Mouse (Mus musculus) lung, embryonic 15.5 days (tissue): Measurements from ENCODE around the gene C530008M17Rik. TPM values are rescaled to one million over a fixed set of nuclear protein-coding genes. Genes with fewer than 3 reads are reported as not detected.

Experiments
- ATAC-seq: fragments of 200-750 bp; cut with Nextera tagmentation; 2 replicates; pipeline ENCODE4 v1.8.0; 2017; ENCODE audit warnings: moderate number of reproducible peaks, borderline replicate concordance; ENCODE audit not compliant: low FRiP score, low TSS enrichment; ENCODE audit errors: extremely low read depth
- H3K27ac ChIP-seq: fragments of 300-500 bp; sonication (generic); 2 replicates; pipeline ENCODE4 v1.5.1; 2015; ENCODE audit warnings: moderate library complexity, mild to moderate bottlenecking, inconsistent platforms
- H3K27me3 ChIP-seq: fragments of 300-500 bp; sonication (generic); 2 replicates; pipeline ENCODE4 v1.6.1; 2015; ENCODE audit warnings: inconsistent platforms
- H3K36me3 ChIP-seq: fragments of 300-500 bp; sonication (generic); 2 replicates; pipeline ENCODE4 v1.6.1; 2015; ENCODE audit warnings: inconsistent platforms
- H3K4me1 ChIP-seq: fragments of 300-500 bp; sonication (generic); 2 replicates; pipeline ENCODE4 v1.6.1; 2015; ENCODE audit warnings: inconsistent platforms
- H3K4me2 ChIP-seq: fragments of 300-500 bp; sonication (generic); 2 replicates; pipeline ENCODE4 v1.6.1; 2015; ENCODE audit warnings: inconsistent platforms, mild to moderate bottlenecking, moderate library complexity
- H3K4me3 ChIP-seq: fragments of 300-500 bp; sonication (generic); 2 replicates; pipeline ENCODE4 v1.5.1; 2015; ENCODE audit warnings: mild to moderate bottlenecking, inconsistent platforms
- H3K9ac ChIP-seq: fragments of 300-500 bp; sonication (generic); 2 replicates; pipeline ENCODE4 v1.6.1; 2015; ENCODE audit warnings: inconsistent platforms
- H3K9me3 ChIP-seq: fragments of 300-500 bp; sonication (generic); 2 replicates; pipeline ENCODE4 v1.6.1; 2016; ENCODE audit warnings: inconsistent platforms
- WGBS: fragments of 180-500 bp; shearing (Covaris S2); methylation state at CpG from one replicate; pipeline ENCODE4 v1.1.7; 2015; 5-methylcytosine and 5-hydroxymethylcytosine counted together
- polyA plus RNA-seq: library from polyadenylated mRNA; unstranded; fragments of >200 nt; fragmentation: Nextera tagmentation; extraction: Ambion mirVana; gene quantifications from 2 replicates; pipeline ENCODE4 v1.2.1, GENCODE M21; 2015

C530008M17Rik gene
- polyA plus RNA-seq, 1 experiment from 2014 or later, result 12.2 TPM

DNA sequence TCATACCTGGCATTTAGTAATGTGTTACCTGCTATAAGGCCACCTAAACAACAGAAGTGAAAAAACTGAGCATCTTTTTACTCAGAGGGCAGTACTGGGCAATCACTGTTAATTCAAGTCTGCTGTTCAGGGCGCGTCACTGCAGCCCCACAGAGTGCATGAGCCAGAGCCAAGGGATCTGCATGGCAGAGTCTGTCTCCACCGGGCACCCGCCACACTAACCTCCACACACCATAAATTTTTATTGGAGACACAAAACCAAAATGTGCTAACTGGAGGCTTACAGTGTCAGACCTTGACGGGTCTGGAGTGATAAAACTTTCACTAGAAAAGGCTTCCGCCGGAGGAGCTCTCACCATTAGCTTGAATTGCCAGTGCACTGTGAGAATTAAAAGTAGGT lies 57.4 kb downstream of the C530008M17Rik start:
- ATAC-seq, result no peak
- Histone ChIP-seq H3K9me3 (no peaks in the 10 kb centered on the region), H3K4me2 (no peak overlapping the region), H3K4me3 (no peak overlapping the region), H3K9ac (no peak overlapping the region), H3K36me3 (no peaks in the 10 kb centered on the region), H3K4me1 (no peaks in the 10 kb centered on the region), H3K27me3 (no peaks in the 10 kb centered on the region), H3K27ac (no peak overlapping the region)
- WGBS, result 88% methylated on average over 7 of the region's 7 CpGs

GRCm38 (mm10) chr5:76719954-76720353 lies 63.6 kb downstream of the C530008M17Rik start:
- no peak overlapping the region for H3K4me2 ChIP-seq
- H3K4me3 ChIP-seq, result no peak overlapping the region
- no peak overlapping the region for H3K9ac ChIP-seq
- 58% methylated on average over 3 of the region's 3 CpGs for WGBS
- H3K27ac ChIP-seq, result no peak overlapping the region
- H3K36me3 ChIP-seq, result no peaks in the 10 kb centered on the region
- no peaks in the 10 kb centered on the region for H3K4me1 ChIP-seq
- H3K27me3 ChIP-seq, result no peaks in the 10 kb centered on the region
- no peak for ATAC-seq
- H3K9me3 ChIP-seq, result no peaks in the 10 kb centered on the region

GRCm38 (mm10) chr5:76724878-76725277 lies 68.6 kb downstream of the C530008M17Rik start:
- no peaks in the 10 kb centered on the region for H3K27me3 ChIP-seq
- no peak overlapping the region for H3K4me2 ChIP-seq
- H3K9ac ChIP-seq, result no peak overlapping the region
- no peak overlapping the region for H3K4me3 ChIP-seq
- no peaks in the 10 kb centered on the region for H3K4me1 ChIP-seq
- ATAC-seq, result no peak
- no peaks in the 10 kb centered on the region for H3K9me3 ChIP-seq
- WGBS, result 94% methylated on average over 2 of the region's 2 CpGs
- no peaks in the 10 kb centered on the region for H3K36me3 ChIP-seq
- no peak overlapping the region for H3K27ac ChIP-seq

- Histone ChIP-seq H3K27ac (no peak overlapping the region), H3K4me3 (no peak overlapping the region), H3K27me3 (no peaks in the 10 kb centered on the region), H3K36me3 (no peaks in the 10 kb centered on the region), H3K9me3 (no peaks in the 10 kb centered on the region), H3K4me1 (no peaks in the 10 kb centered on the region), H3K4me2 (no peak overlapping the region), H3K9ac (no peak overlapping the region)
- 87% methylated on average over 8 of the region's 8 CpGs for WGBS
- no peak for ATAC-seq
Observed at GRCm38 (mm10) chr5:76726518-76727103, 70.3 kb downstream of the C530008M17Rik start.

GRCm38 (mm10) chr5:76733055-76733641 lies 76.8 kb downstream of the C530008M17Rik start:
- Histone ChIP-seq H3K9ac (no peak overlapping the region), H3K27ac (no peak overlapping the region), H3K36me3 (no peaks in the 10 kb centered on the region), H3K9me3 (no peaks in the 10 kb centered on the region), H3K4me1 (no peaks in the 10 kb centered on the region), H3K4me2 (no peak overlapping the region), H3K27me3 (no peaks in the 10 kb centered on the region), H3K4me3 (no peak overlapping the region)
- no peak for ATAC-seq
- WGBS, result 55% methylated on average over 6 of the region's 6 CpGs

- no peak overlapping the region for H3K4me3 ChIP-seq
- no peaks in the 10 kb centered on the region for H3K4me1 ChIP-seq
- no peaks in the 10 kb centered on the region for H3K36me3 ChIP-seq
- H3K27ac ChIP-seq, result no peak overlapping the region
- H3K4me2 ChIP-seq, result no peak overlapping the region
- no peaks in the 10 kb centered on the region for H3K9me3 ChIP-seq
- H3K27me3 ChIP-seq, result no peaks in the 10 kb centered on the region
- no peak overlapping the region for H3K9ac ChIP-seq
- WGBS, result 93% methylated on average over 6 of the region's 6 CpGs
- ATAC-seq, result no peak
Observed at GRCm38 (mm10) chr5:76741463-76741862, 85.2 kb downstream of the C530008M17Rik start.

DNA sequence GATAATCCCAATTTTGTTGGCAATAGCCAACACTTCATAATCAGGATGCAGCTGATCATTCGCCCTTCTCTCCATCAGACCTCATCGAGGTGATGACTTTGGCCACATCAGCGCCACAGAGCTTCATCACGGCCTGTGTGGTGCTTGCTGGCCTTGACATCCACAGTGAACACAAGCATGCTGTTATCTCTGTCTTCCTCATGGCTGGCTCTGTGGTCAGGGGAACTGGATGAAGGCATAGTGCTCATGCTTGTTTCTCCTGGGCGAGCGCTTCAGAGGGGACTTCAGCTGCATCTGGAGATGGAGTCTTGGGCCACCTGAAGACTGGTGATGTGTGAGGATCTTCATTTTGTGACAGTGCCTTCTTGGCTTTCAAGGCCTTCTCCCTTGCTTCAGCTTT lies 85.8 kb downstream of the C530008M17Rik start:
- no peaks in the 10 kb centered on the region for H3K27me3 ChIP-seq
- no peak for ATAC-seq
- 93% methylated on average over 6 of the region's 6 CpGs for WGBS

DNA sequence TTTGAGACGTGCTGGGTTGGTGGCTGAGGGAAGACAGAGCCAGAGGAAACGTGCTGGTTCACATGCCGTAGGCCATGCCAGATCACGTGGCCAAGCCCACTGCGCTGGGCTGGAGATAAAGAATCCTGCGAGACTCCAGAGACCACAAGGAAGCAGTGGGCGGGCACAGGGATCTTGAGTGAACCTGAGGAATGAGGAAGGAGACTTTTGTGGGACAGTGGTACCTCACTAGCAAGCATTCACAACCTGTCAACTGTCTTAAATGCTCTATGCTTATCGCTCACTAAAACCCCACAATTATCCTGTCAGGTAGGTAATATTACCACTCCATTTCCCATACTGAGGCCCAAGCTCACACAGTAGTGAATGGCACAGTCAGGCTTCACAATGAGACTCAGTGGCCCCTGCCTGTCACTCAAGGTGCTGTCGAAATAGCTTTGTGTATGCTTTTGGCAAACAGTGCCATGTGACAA lies 88.5 kb downstream of the C530008M17Rik start:
- no peak for ATAC-seq

More for the DNA sequence above, 85.8 kb downstream of the C530008M17Rik start:
- Histone ChIP-seq H3K9ac (no peak overlapping the region), H3K27ac (no peak overlapping the region), H3K4me1 (no peaks in the 10 kb centered on the region), H3K9me3 (no peaks in the 10 kb centered on the region), H3K36me3 (no peaks in the 10 kb centered on the region), H3K4me2 (no peak overlapping the region), H3K4me3 (no peak overlapping the region)

DNA sequence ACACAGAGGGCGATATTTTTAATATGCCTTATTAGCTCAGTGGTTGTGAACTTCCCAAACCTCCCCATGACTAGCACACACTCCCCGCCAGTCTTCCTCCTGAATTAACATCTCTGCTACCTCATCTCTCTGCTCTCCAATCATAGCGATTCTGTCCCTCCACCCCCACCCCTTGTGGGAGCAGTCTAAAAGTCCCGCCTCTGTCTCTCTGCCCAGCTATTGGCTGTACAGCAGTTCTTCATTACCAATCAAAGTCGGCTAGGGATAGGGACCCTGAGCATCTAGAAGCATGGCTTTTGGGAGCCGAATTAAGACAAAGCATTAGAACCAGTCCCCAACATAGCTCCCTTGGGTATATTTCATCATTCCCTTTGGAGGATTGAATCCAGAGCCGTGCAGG lies 91.5 kb downstream of the C530008M17Rik start:
- Histone ChIP-seq H3K27me3 (no peaks in the 10 kb centered on the region), H3K9ac (no peak overlapping the region)
- 61% methylated on average over 7 of the region's 7 CpGs for WGBS

More for the DNA sequence above, 88.5 kb downstream of the C530008M17Rik start:
- Histone ChIP-seq H3K27ac (no peak overlapping the region), H3K4me3 (no peak overlapping the region), H3K27me3 (no peaks in the 10 kb centered on the region), H3K4me1 (no peaks in the 10 kb centered on the region), H3K36me3 (no peaks in the 10 kb centered on the region), H3K9me3 (no peaks in the 10 kb centered on the region), H3K9ac (no peak overlapping the region), H3K4me2 (no peak overlapping the region)
- WGBS, result 71% methylated on average over 9 of the region's 9 CpGs

DNA sequence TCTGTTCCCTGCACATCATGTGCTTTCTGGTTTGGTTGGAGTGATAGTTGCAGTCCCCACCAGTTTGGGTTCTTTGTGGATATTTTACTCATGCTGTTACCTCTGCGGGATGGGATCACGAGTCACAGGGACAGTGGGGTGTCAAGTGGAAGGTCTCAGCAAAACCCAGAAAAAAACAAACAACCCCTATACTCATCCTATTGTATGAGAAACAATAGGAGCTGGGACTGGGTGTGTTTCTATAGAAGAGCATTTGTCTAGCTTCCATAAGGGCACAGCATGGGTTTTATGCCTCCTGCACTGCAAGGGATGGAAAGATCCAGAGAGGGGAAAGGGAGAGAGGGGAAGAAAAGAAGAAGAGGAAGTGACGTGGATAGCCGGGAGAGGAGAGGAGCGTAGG lies 96.0 kb downstream of the C530008M17Rik start:
- Histone ChIP-seq H3K27me3 (no peaks in the 10 kb centered on the region), H3K4me2 (no peak overlapping the region), H3K27ac (no peak overlapping the region), H3K4me3 (no peak overlapping the region), H3K4me1 (no peaks in the 10 kb centered on the region), H3K9ac (no peak overlapping the region), H3K9me3 (no peaks in the 10 kb centered on the region), H3K36me3 (no peaks in the 10 kb centered on the region)
- 81% methylated on average over 5 of the region's 5 CpGs for WGBS
- no peak for ATAC-seq

More for the DNA sequence above, 91.5 kb downstream of the C530008M17Rik start:
- H3K4me2 ChIP-seq, result no peak overlapping the region
- no peak overlapping the region for H3K4me3 ChIP-seq
- H3K9me3 ChIP-seq, result no peaks in the 10 kb centered on the region
- no peaks in the 10 kb centered on the region for H3K4me1 ChIP-seq
- H3K36me3 ChIP-seq, result no peaks in the 10 kb centered on the region
- no peak overlapping the region for H3K27ac ChIP-seq
- no peak for ATAC-seq

DNA sequence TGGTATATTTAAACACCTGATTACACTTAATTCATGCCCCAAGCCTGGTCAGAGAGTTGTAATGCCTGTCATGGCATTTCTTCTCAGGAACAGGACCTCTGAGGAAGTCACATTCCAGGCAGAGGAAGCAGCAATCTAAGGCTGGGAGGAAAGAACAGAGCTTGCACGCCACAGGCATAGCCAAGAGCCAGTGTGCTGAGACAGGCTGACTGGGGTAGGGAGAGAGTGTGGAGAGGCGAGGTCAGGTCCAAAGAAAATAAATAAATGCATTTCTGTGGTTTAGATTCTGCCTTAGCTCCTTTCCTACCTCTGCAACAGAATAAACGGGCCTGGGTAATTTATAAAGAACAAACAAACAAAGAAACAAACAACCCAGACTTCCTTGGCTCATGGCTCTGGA lies 104.0 kb downstream of the C530008M17Rik start:
- Histone ChIP-seq H3K27ac (no peak overlapping the region), H3K9me3 (no peaks in the 10 kb centered on the region), H3K9ac (no peak overlapping the region), H3K4me1 (peaks cover 24% of the 10 kb centered on the region), H3K4me2 (no peak overlapping the region), H3K4me3 (no peak overlapping the region), H3K36me3 (no peaks in the 10 kb centered on the region), H3K27me3 (no peaks in the 10 kb centered on the region)
- no peak for ATAC-seq
- 57% methylated on average over 3 of the region's 3 CpGs for WGBS

DNA sequence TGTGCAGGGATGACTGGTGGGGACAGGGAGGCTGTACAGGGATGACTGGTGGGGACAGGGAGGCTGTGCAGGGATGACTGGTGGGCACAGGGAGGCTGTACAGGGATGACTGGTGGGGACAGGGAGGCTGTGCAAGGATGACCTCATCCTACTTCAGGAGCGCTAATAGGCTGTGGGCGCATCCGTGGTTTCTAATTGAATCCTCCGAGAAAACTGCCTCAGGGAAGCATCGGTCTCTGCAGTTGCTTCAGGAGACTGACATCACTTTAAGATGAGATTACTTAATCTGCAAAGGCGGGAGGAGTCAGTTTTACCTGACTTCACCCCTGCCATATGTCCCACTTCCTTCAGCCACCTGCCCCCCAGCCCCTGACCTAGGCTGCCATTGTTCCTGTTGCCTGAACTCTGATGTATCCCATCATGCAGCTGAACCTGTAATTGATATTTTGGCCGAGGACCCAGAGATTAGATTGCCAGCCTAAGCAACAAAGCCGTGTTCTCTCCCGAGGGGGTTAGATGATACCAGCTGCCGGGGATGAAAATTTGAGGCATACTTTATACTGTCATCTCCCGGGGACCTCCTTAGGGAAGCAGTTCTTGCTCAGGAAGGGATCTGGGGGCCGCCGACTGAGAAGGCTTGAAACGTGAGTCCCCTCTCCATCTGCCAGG lies 105.9 kb downstream of the C530008M17Rik start:
- Histone ChIP-seq H3K27me3 (no peaks in the 10 kb centered on the region), H3K27ac (no peak overlapping the region), H3K4me3 (no peak overlapping the region), H3K4me2 (no peak overlapping the region), H3K9me3 (no peaks in the 10 kb centered on the region), H3K9ac (no peak overlapping the region), H3K36me3 (no peaks in the 10 kb centered on the region), H3K4me1 (peaks cover 24% of the 10 kb centered on the region)
- no peak for ATAC-seq
- WGBS, result 67% methylated on average over 14 of the region's 14 CpGs
